Mouse (Mus musculus) hindbrain, embryonic 12.5 days (tissue): ENCODE measurements around the gene Dqx1. TPM values are rescaled to one million over a fixed set of nuclear protein-coding genes. Genes with fewer than 3 reads are reported as not detected.

Experiments
- ATAC-seq: fragments of 200-750 bp; cut with Nextera tagmentation; 2 replicates; pipeline ENCODE4 v1.8.0; 2017; ENCODE audit warnings: moderate TSS enrichment; ENCODE audit not compliant: low FRiP score
- H3K27ac ChIP-seq: fragments of 300-500 bp; sonication (generic); 2 replicates; pipeline ENCODE4 v1.5.1; 2016; ENCODE audit warnings: mild to moderate bottlenecking
- H3K27me3 ChIP-seq: fragments of 300-500 bp; sonication (generic); 2 replicates; pipeline ENCODE4 v1.6.1; 2016; ENCODE audit warnings: mild to moderate bottlenecking
- H3K36me3 ChIP-seq: fragments of 300-500 bp; sonication (generic); 2 replicates; pipeline ENCODE4 v1.6.1; 2016; ENCODE audit warnings: mild to moderate bottlenecking
- H3K4me1 ChIP-seq: fragments of 300-500 bp; sonication (generic); 2 replicates; pipeline ENCODE4 v1.6.1; 2016
- H3K4me2 ChIP-seq: fragments of 300-500 bp; sonication (generic); replicated peaks from 2 replicates; pipeline ENCODE4 v1.6.1; 2016; ENCODE audit warnings: mild to moderate bottlenecking
- H3K4me3 ChIP-seq: fragments of 300-500 bp; sonication (generic); 2 replicates; pipeline ENCODE4 v1.5.1; 2016; ENCODE audit warnings: mild to moderate bottlenecking
- H3K9ac ChIP-seq: fragments of 300-500 bp; sonication (generic); 2 replicates; pipeline ENCODE4 v1.6.1; 2016; ENCODE audit warnings: mild to moderate bottlenecking, moderate library complexity
- H3K9me3 ChIP-seq: fragments of 300-500 bp; sonication (generic); replicated peaks from 2 replicates; pipeline ENCODE4 v1.6.1; 2016; ENCODE audit warnings: mild to moderate bottlenecking
- WGBS: fragments of 180-500 bp; shearing (Covaris S2); methylation state at CpG from one replicate; pipeline ENCODE4 v1.1.7; 2016; 5-methylcytosine and 5-hydroxymethylcytosine counted together
- polyA plus RNA-seq: library from polyadenylated mRNA; unstranded; fragments of >200 nt; fragmentation: Nextera tagmentation; extraction: Ambion mirVana; gene quantifications from 2 replicates; pipeline ENCODE4 v1.2.1, GENCODE M21; 2016

Gene Dqx1
- polyA plus RNA-seq, 1 experiment from 2014 or later, result 0.76 TPM

DNA sequence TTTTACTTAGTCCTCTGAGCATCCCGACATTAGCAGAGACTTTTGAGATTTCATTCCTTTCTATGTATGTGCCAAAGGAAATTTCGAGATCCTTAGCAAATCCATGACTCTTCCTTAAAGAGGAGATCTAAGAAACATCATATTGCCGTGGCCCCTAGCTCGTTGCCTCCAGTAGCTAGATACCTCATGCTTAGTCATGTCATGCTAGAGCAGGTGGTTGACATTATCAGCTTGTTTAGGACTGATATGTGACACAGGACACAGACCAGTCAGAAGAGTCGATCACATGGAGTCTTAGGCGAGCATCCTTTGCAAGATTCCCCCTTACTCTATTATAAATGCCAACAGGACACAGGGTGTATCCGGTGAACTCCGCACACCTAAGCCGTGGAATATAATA, 34.6 kb upstream of the Dqx1 start:
- Histone ChIP-seq H3K4me2 (no peak overlapping the region), H3K36me3 (no peaks in the 10 kb centered on the region), H3K9me3 (no peaks in the 10 kb centered on the region), H3K27ac (no peak overlapping the region), H3K27me3 (peaks cover 5% of the 10 kb centered on the region), H3K4me3 (no peak overlapping the region), H3K9ac (no peak overlapping the region), H3K4me1 (no peaks in the 10 kb centered on the region)
- ATAC-seq, result no peak
- 88% methylated on average over 9 of the region's 9 CpGs for WGBS

- peaks cover 11% of the 10 kb centered on the region for H3K27me3 ChIP-seq
- no peak overlapping the region for H3K27ac ChIP-seq
- no peak overlapping the region for H3K9ac ChIP-seq
- no peaks in the 10 kb centered on the region for H3K4me1 ChIP-seq
- ATAC-seq, result no peak
- WGBS, result 92% methylated on average over 2 of the region's 2 CpGs
- H3K4me2 ChIP-seq, result no peak overlapping the region
- H3K36me3 ChIP-seq, result no peaks in the 10 kb centered on the region
- H3K9me3 ChIP-seq, result no peaks in the 10 kb centered on the region
- H3K4me3 ChIP-seq, result no peak overlapping the region
Observed at GRCm38 (mm10) chr6:83023786-83024185, 33.9 kb upstream of the Dqx1 start.

DNA sequence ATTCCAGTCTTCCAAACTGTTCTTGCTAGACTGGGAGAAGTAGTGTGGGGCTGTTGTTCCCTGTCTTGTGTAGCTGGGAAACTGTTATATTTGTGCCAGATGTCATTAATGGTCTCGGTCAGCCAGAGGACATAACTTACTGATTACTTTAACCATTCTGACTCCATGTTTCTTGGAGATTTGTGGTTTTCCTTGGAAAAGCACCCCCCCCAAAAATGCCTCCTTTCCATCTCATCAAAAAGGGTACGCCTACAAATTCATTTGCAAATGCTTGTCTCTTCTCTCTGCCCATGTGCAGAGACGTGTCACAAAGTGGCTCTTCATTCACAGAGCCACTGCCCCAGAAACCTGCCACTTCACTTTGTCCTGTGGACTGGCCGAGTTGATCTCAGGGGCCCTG, 33.2 kb upstream of the Dqx1 start:
- no peak overlapping the region for H3K4me3 ChIP-seq
- H3K4me2 ChIP-seq, result no peak overlapping the region
- no peaks in the 10 kb centered on the region for H3K9me3 ChIP-seq
- no peak overlapping the region for H3K27ac ChIP-seq
- no peak for ATAC-seq
- H3K36me3 ChIP-seq, result no peaks in the 10 kb centered on the region
- peaks cover 16% of the 10 kb centered on the region for H3K27me3 ChIP-seq
- no peaks in the 10 kb centered on the region for H3K4me1 ChIP-seq
- no peak overlapping the region for H3K9ac ChIP-seq
- WGBS, result 79% methylated on average over 4 of the region's 4 CpGs

DNA sequence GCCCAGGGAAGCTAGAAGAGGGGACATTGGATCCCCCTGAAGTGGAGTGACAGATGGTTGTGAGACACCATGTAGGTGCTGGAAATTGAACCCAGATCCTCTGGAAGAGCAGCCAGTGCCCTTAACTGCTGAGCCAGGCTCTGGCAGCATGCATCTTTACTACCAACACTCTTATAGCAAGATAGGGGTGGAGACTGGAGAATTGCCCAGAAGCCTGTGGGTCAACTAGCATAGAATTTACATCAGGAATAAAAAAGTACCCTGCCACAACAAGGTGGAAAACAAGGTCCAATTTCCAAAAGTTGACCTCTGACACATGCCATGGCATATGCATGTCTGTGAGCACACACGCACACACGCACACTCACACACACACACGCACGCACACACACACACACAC, 32.4 kb upstream of the Dqx1 start:
- Histone ChIP-seq H3K27me3 (peaks cover 24% of the 10 kb centered on the region), H3K4me2 (no peak overlapping the region), H3K9ac (no peak overlapping the region), H3K4me3 (no peak overlapping the region), H3K27ac (no peak overlapping the region), H3K36me3 (no peaks in the 10 kb centered on the region), H3K4me1 (0 out of 2 replicates have a peak, but pooled peaks cover under 1% of the 10 kb centered on the region), H3K9me3 (no peaks in the 10 kb centered on the region)
- no peak for ATAC-seq
- 90% methylated on average over 3 of the region's 4 CpGs for WGBS

- Histone ChIP-seq H3K27ac (no peak overlapping the region), H3K4me2 (no peak overlapping the region), H3K4me3 (no peak overlapping the region), H3K9me3 (no peaks in the 10 kb centered on the region), H3K9ac (no peak overlapping the region), H3K27me3 (peaks cover 45% of the 10 kb centered on the region), H3K36me3 (no peaks in the 10 kb centered on the region), H3K4me1 (peaks cover 7% of the 10 kb centered on the region)
- WGBS, result 66% methylated on average over 8 of the region's 8 CpGs
- ATAC-seq, result no peak
Observed at GRCm38 (mm10) chr6:83027293-83027692, 30.4 kb upstream of the Dqx1 start.

GRCm38 (mm10) chr6:83027706-83028105, 29.9 kb upstream of the Dqx1 start:
- H3K27me3 ChIP-seq, result peaks cover 49% of the 10 kb centered on the region
- WGBS, result 52% methylated on average over 6 of the region's 9 CpGs
- no peak overlapping the region for H3K4me2 ChIP-seq
- no peak overlapping the region for H3K9ac ChIP-seq
- H3K27ac ChIP-seq, result no peak overlapping the region
- H3K36me3 ChIP-seq, result no peaks in the 10 kb centered on the region
- H3K4me3 ChIP-seq, result no peak overlapping the region
- no peak for ATAC-seq
- H3K4me1 ChIP-seq, result peaks cover 11% of the 10 kb centered on the region
- no peaks in the 10 kb centered on the region for H3K9me3 ChIP-seq

GRCm38 (mm10) chr6:83029777-83030176, 27.9 kb upstream of the Dqx1 start:
- Histone ChIP-seq H3K9me3 (no peaks in the 10 kb centered on the region), H3K9ac (no peak overlapping the region), H3K27ac (no peak overlapping the region), H3K4me3 (no peak overlapping the region), H3K4me1 (peaks cover 23% of the 10 kb centered on the region), H3K27me3 (peaks cover 66% of the 10 kb centered on the region), H3K4me2 (no peak overlapping the region), H3K36me3 (no peaks in the 10 kb centered on the region)
- ATAC-seq, result no peak
- 15% methylated on average over 10 of the region's 10 CpGs for WGBS

GRCm38 (mm10) chr6:83031111-83031510, 26.5 kb upstream of the Dqx1 start:
- no peak overlapping the region for H3K4me3 ChIP-seq
- no peak overlapping the region for H3K4me2 ChIP-seq
- ATAC-seq, result no peak
- H3K36me3 ChIP-seq, result no peaks in the 10 kb centered on the region
- no peaks in the 10 kb centered on the region for H3K9me3 ChIP-seq
- peaks cover 76% of the 10 kb centered on the region for H3K27me3 ChIP-seq
- 54% methylated on average over 7 of the region's 7 CpGs for WGBS
- no peak overlapping the region for H3K27ac ChIP-seq
- peaks cover 27% of the 10 kb centered on the region for H3K4me1 ChIP-seq
- no peak overlapping the region for H3K9ac ChIP-seq

GRCm38 (mm10) chr6:83031921-83032590, 25.6 kb upstream of the Dqx1 start:
- Histone ChIP-seq H3K27ac (no peak overlapping the region), H3K4me1 (peaks cover 27% of the 10 kb centered on the region), H3K36me3 (no peaks in the 10 kb centered on the region), H3K4me2 (peak overlapping the region; percentile 78), H3K4me3 (peak overlapping the region; percentile 49), H3K9ac (no peak overlapping the region), H3K9me3 (no peaks in the 10 kb centered on the region), H3K27me3 (peaks cover 77% of the 10 kb centered on the region)
- no peak for ATAC-seq
- 17% methylated on average over 18 of the region's 18 CpGs for WGBS

DNA sequence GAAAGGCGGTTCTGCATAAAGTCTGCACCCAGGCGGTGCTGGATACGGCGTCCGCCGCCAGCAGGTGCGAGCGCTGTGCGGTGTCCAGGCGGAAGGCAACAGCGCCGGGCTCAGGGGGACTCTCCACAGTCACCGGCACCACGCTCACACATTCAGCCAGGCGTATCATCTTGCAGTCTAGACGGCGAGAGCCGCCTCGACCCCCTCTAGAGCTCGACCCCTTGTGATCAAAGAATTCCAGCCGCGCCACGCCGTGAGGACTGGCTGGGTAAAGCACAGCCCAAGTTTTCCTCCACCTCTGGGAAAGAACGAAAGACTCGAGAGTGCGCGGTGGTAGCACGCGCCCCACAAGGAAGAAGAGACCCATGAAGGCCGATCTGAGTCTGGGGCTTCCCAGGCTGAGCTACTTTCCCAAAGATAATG, 24.9 kb upstream of the Dqx1 start:
- Histone ChIP-seq H3K27me3 (peaks cover 74% of the 10 kb centered on the region), H3K27ac (no peak overlapping the region), H3K4me2 (peak overlapping the region; percentile 78), H3K9me3 (no peaks in the 10 kb centered on the region), H3K36me3 (no peaks in the 10 kb centered on the region), H3K9ac (peak overlapping the region; percentile 58), H3K4me1 (peaks cover 27% of the 10 kb centered on the region), H3K4me3 (peak overlapping the region; percentile 49)
- under 1% methylated on average over 31 of the region's 31 CpGs for WGBS
- ATAC-seq, result peak; percentile 45

DNA sequence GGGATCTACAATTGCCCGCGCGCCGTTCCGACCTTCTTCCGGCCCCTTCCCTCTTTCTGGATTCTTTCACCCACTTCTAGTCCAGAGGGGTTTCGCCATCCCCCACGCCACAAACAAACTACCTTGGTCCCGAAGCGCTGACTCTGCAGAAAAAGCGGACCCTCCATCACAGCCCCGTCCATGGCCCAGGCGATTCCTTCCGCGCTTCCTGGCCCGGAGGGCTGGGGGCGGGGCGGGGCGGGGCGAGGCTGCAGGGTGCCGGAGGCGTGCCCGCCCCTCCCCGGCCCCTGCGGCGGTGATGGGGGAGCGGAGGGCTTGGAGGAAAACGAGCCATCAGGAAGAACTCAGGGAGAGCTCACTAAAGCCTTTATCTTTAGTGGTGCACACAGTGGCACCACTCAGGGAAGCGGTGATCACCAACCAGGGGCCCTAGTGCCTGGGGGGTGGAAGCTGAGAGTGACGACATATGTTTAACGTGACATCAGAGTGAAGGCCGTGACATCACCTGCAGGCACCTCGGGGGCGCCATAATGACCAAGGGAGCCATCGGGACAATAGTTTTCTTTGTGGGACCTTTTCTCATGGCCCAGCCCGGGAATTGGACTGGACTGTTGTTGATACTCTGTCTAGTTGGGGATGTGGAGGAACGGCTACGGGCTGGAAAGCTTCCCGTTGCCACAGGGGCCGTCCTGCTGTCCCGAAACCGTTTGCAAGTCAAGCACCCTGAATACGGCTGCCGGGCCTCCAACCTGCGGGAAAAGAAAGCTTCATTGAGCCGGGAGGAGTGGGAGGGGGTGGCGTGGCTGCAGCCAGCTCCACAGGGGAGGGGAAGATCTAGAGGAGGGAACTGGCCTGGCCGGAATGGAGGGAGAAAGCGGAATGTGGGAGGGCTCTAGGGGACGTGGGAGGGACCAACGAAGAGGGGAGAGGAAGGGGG, 24.1 kb upstream of the Dqx1 start, which contains the start of the genes Dok1 and Loxl3:
Gene Dok1, minus strand, starts transcription at position 223 of the 937 bp plus-strand sequence.
Gene Loxl3, plus strand, starts transcription at position 925 of the 937 bp plus-strand sequence.
- Histone ChIP-seq H3K9ac (peak within 1 kb of the TSS; percentile 58), H3K27ac (peak within 1 kb of the TSS; percentile 72), H3K36me3 (no peaks in the 10 kb centered on the region), H3K27me3 (peaks cover 66% of the 10 kb centered on the region), H3K4me2 (peak within 1 kb of the TSS; percentile 78), H3K9me3 (no peaks in the 10 kb centered on the region), H3K4me3 (peak within 1 kb of the TSS; percentile 49), H3K4me1 (peaks cover 31% of the 10 kb centered on the region)
- ATAC-seq, result peak; percentile 74
- WGBS, result under 1% methylated on average over 51 of the region's 51 CpGs

GRCm38 (mm10) chr6:83034463-83035055, 23.1 kb upstream of the Dqx1 start:
- no peak for ATAC-seq
- no peaks in the 10 kb centered on the region for H3K36me3 ChIP-seq
- no peaks in the 10 kb centered on the region for H3K9me3 ChIP-seq
- peak overlapping the region; percentile 58; the same call in 1 of the 2 replicates for H3K9ac ChIP-seq
- H3K4me3 ChIP-seq, result peak overlapping the region; percentile 49
- peaks cover 34% of the 10 kb centered on the region for H3K4me1 ChIP-seq
- H3K27ac ChIP-seq, result peak overlapping the region; percentile 72
- H3K4me2 ChIP-seq, result peak overlapping the region; percentile 78
- WGBS, result 13% methylated on average over 5 of the region's 5 CpGs
- peaks cover 59% of the 10 kb centered on the region for H3K27me3 ChIP-seq
